Mouse (Mus musculus): ENCODE data around the gene Rraga.

The Rraga gene

DNA sequence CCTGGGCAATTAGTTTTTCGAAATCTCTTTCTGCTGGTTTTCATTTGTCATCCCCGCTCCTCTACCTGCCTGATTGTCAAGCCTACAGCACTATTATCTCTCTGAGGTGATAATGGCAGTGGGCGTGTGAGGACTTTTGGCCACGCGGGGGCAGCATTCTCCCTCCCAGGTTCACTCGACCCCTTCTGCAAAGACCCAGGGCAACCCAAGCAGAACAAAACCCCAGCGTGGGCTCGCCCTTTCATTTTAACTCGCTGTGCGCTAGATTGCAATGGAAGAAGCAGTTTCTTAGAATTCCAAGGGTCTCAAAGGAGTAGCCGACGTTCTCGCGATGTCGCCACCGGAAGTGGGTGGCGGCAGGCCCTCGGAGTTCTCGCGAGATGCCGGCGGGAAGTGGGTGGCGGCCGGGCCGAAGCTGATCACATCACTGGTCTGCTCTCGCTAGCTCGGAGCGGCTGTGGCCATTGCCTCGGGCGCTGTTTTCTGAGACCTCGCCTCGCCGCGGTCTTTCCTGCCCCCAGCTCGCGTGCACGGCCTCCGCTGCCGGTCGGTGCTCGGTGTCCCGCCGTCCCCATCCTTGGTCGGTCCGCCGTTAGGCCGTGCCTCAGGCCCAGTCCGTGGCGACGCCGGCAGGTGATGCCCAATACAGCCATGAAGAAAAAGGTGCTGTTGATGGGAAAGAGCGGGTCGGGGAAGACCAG lies at the start of gene Rraga:
Gene Rraga (plus strand): TSS at position 386 of the 701 bp plus-strand sequence.
- DNase-seq = peak; percentile 97

DNA sequence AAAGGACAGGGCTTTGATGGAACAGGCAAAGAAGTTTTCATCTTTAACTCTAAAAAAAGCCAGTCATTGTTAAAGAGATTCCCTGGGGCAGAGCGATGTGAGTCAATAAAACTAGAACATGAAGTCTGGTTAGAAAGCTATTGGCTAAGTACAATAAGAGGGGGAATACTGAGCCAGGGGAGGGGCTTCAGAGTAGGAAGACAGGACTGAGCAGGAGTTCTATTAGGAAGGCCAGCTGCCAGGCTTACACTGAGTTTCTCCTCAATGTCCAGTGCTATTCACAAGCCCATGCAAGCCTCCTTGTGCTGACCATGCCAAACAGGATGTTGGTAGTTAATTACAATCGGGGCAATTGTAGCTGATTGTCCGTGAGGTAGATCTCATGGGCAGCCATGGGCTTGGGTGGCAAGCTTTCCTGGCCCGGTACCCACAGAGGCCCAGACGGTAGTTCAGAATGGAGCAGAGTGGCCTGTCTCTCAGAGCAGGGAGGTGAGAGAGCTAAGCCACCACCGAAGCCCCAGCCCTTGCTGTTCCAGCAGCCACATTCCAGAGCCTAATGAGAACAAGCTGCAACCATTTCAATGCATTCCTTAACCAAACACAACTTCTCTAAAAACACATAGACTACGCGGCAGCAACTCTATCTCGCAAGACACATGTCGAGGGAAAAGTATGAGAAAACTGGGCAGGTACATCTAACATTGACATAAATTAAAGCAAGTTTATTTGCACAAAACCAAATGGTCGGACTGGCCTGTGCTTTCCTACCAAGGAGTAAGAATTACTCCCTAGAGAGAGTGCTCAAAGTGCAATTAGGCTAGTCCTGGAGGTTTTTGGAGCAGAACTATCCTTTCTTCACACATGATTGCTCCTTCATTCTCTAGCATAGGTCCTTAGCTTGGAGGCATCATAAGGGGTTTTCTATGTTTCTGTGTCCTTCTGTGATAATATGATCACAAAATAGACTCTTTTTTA lies 48.0 kb upstream of the Rraga start:
- DNase-seq = no peak

DNA sequence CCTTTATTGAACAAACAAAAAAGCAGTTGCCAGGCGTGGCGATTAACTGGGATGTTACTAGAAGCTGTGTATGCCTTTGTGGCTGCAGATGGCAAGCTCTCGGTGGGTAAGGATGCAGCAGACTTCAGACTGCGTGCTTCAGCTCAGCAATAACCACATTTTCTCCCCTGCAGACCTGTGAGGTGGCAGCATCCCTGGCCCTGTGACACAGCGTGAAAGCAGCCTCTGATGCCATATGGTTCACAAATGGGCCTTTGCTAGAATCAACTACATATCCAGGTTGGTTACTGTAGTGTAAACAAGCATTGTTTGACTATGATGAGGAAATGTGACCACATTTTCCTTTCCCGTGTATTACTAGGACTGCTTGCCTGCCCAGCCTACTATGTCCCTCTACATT lies 46.3 kb upstream of the Rraga start:
- no peak for DNase-seq

DNA sequence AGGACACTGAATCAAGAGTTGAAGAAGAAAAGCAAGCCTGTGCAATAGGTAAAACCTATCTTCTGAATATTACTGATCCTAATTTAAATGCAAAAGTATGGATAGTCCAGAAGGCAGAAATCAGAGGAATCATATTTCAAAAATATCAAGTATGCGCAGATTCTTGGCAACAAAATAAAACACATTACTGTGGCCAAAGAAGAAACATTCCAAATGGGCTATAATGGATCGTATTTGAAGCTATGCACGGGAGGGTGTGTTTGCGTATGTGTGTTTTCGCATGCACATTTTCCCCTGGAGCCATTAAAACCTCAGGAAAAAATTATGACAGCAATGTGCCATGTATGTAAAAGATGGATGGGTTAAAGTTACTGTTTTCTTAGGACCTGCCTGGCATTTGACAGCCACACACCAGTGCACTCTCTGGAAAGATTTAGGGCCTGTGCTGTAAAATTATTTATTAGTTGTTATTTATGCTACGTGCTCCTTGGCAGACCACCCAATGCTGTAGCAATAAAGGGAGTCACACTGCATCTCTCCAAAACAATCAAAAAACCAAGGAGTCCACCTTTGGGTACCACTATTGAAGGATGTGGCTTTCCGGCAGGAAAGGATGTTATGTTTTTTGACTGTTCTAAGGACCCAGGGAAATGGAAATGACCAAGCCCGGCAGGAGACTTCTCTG lies 41.9 kb upstream of the Rraga start:
- DNase-seq = no peak

DNA sequence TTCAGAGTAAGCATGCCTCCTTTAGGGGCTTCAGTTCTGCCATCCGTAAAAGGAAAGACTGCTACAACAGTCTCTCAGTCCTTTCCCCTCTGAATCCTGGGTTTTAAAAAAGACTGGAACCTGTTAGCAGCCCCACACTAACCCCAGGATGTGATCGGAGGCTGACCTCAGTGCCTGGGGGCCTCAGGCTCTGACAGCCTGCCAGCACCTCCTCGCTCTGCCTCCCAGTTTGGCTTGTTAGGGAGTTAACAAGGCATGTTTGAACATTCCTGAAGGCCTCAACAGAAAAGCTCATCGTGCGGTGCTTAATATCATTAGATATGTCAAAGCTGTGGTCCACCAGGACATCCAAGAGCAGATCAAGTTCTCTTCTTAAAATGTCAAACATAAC lies 41.4 kb upstream of the Rraga start:
- DNase-seq = no peak

DNA sequence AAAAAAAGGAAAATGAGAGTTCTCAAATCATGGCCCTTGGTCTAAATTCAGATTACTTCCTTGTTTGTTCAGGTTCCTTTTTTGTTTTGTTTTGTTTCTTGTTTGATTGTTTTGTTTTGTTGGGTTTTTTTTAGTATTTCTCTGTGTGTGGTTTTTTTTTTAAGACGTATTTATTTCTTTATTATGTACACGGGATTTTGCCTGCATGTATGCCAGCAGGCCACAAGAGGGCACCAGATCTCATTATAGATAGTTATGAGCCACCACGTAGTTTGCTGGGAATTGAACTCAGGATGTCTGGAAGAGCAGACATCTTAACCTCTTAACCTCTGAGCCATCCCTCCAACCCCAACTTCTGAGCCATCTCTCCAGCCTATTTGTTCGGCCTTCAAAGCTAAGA lies 37.5 kb upstream of the Rraga start:
- DNase-seq = peak; percentile 60

DNA sequence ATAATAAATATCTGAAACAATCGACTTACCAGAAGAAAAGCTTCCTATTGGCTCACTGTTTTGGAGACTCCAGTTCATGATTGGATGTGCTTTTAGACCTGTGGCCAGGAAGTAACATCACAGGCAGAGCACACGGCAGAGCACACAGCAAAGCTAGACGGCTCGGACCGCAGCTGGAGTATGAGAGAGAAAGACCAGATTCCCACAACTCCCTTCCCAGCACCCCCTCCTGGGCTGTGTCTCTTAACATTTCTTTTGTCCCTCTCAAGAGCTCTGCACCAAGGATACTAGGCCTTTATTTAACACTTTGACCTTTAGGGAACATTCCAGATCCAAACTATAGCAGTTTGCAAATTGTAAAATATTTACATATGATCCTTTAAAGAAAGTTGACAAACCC lies 36.5 kb upstream of the Rraga start:
- DNase-seq = no peak

DNA sequence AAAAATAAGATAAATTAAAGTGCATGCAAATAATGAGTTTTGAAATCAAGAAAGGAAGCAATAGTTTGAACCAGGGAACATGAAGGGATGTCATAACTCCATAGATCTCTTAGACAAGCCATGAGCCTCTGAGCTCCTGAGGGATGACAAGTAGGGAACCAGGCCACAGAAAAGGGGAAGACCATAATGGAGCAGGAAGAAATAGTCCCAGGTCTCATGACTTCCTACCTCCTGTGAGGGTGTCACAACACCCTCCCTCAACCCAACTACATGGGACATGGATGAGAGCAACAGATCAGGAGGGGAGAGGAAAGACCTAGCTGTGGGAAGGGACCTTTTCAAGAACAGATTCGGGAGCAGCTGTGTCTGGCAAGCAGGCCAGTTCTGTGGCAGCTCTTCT lies 33.9 kb upstream of the Rraga start:
- no peak for DNase-seq

DNA sequence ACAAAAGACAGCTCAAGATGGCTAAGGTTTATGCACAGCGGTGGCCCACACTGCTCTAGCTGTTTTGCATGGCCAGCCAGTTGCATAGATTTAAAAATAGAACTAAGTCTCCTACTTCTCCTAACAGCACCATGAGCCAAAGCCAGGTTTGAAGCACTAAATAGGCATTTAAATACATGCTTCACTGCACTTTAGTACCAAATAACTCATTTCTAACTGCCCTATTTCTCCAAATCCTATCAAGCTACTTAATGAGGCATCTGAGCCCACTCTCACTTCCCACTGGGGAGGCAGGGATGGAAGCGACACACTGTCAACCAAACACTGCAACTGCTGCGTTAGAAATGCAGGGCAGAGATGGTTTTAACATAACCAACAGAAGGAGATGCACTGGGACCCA lies 31.5 kb upstream of the Rraga start:
- DNase-seq = no peak

DNA sequence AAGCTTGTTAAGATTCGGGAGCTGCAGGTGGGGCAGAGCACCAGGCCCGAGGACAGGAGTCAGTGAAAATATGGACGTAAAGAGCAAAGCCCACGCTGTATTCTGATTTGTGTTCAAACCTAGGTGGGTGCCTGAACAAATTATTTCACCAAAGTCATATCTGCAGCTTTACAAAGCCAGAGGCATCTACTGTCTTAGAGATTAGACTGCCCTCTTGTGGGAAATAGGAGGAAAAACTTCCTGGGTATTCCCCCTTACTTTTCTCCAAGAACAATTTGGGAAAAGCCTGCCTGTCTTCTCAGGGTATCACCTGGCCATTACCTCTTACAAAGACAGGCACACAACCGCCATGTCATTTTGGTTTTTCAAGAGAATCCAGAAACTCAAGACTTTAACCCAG lies 29.9 kb upstream of the Rraga start:
- DNase-seq = no peak

DNA sequence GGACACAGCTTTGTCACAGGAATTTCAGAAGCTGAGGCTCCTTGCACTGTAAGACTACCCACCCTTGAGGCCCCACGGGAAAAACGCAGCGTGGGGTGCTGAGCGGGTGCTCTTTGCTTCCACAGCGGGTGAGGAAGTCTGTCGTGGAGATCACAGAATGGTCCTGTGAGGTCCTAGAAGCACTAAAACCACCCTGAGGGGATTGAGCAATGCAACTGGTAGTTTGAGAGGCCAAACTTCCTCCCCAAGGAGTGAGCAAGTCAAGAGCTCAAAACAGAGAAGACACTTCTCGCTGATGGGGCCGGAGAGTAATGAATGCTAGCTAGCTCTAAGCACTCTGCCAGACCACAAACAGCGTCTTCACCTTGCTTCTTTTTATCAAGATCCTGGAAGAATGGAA lies 27.1 kb upstream of the Rraga start:
- no peak for DNase-seq

DNA sequence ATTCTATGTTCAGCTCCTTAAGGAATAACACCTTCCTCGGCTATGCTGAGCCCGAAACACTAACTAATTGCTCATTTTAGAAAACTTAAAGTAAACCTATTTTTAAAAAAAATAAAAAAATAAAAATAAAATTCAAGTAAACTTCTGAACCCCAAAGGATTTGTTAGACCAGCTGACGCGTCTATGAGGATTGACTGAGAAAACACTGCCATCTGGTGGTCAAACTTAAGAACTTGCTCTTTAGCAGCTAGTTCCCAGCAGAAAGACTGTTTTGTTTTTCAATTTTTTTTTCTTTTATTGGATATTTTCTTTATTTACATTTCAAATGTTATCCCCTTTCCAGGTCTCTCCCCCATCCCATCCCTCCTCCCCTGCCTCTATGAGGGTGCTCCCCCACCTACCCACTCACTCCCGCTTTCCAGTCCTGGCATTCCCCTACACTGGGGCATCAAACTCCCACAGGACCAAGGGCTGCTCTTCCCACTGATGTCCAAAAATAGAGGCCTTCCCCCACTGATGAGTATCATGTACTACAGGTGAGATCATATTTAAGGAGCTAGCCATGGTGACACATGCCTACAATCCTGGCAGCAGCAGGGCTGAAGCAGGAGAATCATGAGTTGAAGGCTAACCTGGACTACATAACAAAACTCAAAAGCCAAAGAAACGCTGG lies 20.3 kb upstream of the Rraga start:
- DNase-seq = peak; percentile 28

DNA sequence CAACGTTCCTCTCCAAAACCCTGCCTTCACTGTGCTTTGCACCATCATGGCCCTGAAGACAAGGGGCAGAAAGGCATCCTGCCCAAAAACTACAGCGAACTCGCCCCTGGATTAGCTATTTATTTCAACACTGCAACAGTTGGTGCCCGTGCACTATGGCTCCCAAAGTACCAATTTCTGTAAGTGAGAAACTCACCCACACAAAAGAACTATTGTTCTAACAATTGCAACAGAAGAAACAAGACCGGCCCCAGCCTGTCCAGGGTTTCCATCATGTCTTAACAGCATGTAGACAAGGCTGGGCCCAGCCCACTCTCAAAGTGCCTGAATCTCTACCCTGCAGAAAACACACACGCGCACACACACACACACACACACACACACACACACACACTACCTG lies 18.1 kb upstream of the Rraga start:
- DNase-seq = no peak

DNA sequence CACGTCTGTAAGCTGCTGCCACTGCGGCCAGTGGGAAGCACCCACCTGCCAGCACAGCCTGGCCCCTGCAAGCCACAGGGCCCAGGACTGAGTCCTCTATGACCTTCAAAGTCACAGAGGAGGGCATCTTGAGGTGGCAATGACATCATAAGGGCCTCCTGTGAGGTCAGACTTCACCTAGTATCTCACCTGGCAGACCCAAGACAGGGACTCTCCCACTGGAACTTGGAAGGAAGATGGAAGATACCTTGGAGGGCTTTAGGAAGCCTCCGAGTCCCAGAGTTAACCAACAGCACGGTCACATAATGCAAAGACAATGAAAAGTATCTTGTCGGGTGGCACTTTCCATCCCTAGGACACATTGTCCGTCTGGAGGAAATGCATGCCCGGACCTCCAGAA lies 17.2 kb upstream of the Rraga start, which contains the start of gene Saxo1:
Gene Saxo1 (minus strand): TSS at position 101 of the 400 bp plus-strand sequence.
- DNase-seq = no peak

DNA sequence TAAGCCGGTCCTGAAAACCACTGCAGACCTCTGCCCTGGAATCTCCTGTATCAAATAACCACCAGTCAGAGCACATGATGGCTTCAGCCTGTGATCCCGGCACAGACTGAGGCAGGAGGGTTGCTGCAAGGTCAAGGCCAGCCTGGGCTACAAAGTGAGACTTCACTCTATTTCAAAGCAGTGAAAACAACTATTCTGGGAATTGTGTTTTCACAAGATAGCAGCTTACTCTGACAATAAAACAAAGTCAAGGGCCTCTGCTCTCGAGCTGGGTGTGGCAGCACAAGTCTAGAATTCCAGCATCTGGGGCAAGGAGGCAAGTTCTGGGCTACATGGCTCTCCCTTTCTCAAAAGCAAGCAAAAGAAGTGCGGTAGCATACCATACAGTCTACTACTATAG lies 16.5 kb upstream of the Rraga start:
- no peak for DNase-seq

DNA sequence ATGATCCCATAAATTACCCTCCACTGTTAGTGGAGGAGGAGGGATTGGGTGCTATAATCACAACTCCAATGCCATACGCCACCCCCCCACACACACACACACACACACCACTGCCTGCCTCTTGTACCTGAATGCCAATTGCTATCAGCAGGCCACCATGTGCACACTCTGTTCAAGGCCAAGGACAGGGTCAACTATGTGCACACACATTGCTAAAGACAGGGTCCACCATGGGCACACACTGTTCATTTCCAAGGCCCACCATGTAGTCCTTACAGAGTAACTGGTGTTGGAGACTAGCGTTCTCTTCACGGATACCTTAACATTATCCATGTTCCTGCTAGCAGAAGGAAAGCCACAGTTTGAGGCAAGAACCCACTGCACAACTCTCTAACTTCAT lies 14.4 kb upstream of the Rraga start:
- DNase-seq = no peak

DNA sequence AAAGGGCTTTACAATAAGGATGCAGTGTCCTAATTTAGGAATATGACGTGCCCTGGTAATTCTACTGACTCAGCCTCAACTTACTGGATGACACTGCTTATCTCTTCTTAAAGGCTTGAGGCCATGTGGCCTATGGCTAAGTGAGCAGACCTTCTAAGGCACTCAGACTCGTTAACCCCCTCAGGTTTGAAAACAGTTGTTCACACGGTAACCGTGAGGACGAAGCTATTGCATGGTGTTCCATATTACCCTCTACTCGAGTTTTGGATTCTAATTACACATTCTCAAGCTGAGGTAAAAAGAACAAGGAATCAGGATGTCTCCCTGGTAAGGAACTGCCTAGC lies 557 bp upstream of the Rraga start:
- no peak for DNase-seq

DNA sequence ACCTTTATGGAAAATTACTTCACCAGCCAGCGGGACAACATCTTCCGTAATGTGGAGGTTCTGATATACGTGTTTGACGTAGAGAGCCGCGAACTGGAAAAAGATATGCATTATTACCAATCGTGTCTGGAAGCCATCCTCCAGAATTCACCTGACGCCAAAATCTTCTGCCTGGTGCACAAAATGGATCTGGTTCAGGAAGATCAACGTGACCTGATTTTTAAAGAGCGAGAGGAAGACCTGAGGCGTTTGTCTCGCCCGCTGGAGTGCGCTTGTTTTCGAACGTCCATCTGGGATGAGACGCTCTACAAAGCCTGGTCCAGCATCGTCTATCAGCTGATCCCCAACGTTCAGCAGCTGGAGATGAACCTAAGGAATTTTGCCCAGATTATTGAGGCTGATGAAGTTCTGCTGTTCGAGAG lies 663 bp downstream of the Rraga start:
- DNase-seq = peak; percentile 5

DNA sequence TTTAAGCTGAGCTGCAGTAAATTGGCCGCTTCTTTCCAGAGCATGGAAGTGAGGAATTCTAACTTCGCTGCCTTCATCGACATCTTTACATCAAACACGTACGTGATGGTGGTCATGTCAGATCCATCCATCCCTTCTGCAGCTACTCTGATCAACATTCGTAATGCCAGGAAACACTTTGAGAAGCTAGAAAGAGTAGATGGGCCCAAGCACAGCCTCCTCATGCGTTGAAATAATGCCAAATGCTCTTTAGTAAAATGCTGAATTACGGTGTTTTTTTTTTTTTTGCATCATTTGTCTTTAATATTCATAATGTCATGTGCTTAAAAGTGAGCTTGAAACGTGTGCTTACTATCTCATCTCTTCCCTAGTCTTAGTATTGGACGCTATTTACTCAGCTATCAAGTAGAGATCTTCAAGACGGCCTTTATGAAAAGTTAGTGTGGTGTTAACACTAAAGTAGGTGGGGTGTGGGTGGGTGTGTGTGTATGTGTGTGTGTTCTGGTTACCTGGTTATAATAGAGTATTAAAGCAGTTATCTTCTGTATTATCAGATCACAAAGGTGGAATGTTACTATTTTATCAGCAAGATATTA lies 1.3 kb downstream of the Rraga start:
- no peak for DNase-seq

DNA sequence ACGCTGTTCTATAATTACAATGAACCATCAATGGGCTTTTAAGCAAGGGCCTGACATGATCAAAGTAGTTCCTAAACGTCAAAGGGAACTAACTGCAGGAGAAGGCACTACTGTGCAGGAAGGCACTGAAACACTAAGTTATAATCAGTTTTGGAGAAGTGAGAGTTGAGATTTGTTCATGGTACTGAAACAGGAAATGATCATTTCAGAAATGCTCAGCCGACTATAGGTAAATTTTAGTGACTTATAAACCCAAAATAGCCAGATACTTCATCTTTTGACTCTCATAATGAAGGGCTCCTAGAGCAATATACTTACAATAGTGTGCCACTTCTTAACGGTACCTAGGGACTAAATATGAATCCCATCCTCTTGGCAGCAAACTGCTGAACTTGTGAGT lies 4.6 kb downstream of the Rraga start:
- DNase-seq = no peak

DNA sequence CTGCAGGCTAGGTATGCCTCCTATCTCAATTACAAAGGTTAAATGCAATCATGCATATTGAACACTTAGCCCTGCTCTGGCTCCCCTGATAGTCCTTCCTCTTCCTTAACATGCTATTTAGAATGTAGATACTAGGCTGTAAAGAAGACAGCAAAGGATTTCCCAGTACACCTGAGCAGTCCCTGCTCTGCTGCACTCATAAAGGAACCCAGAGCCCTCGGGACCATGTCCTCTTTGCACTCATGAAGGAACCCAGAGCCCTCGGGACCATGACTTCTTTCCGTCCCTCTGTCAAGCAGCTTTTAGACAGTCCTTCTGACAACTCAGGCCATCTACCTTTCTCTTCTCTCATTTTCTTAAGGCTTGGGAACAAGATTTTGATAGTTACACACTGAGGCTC lies 5.1 kb downstream of the Rraga start:
- no peak for DNase-seq

DNA sequence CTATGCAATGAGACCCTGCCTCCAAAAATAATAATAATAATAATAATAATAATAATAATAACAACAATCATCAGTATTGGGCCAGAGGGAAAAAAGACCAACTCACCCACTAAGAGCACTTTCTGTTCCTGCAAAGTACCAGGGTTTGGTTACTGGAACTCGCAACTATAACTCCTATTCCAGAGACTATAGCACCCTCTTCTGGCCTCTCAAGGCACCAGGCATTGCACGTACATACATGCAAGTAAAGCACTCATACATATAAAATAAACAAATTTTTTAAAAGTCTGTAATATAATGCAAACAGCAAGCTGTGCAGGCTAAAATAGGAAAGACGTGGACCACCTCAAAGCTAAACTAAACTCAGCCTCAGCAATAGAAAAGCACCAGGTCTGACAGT lies 12.8 kb downstream of the Rraga start:
- DNase-seq = no peak

DNA sequence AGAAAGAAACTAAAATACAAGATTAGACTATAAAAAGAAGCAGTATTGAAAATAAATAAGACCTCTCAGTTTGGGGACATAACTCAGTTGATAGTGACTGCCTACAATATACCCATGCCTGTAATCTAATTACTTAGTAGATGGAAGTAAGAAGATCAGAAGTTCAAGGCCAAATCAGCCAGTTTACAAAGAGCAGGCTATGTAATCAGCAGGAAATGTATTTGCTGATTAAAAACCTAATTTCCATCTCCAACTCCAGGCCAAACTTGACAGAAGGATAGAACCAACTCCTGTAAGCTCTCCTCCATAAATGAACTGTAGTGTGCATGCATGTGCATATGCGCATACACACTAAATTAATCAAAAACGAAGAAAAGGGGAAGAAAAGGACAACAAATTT lies 15.8 kb downstream of the Rraga start:
- no peak for DNase-seq
